Mouse (Mus musculus): Measurements from ENCODE around the gene Slc29a2. TPM values are rescaled to one million over a fixed set of nuclear protein-coding genes. Genes with fewer than 3 reads are reported as not detected.

The Slc29a2 gene
- polyA plus RNA-seq, 1 experiment from 2014 or later = 6.2 TPM

- peaks cover 33% of the 10 kb centered on the region for H3K27me3 ChIP-seq (ENCODE audit: control insufficient read depth, insufficient read depth, low read length)
- peaks cover 31% of the 10 kb centered on the region for H3K4me1 ChIP-seq (ENCODE audit: control insufficient read depth, insufficient read depth, low read length)
- peak overlapping the region; percentile 57; the same call in 1 of the 2 replicates for H3K9ac ChIP-seq (replicated peaks; ENCODE audit: low read length)
- ATAC-seq (ENCODE audit: low FRiP score, low TSS enrichment) (no peak), DNase-seq (no peak)
- peak overlapping the region; percentile 72 for H3K4me2 ChIP-seq (ENCODE audit: low read length)
- H3K36me3 ChIP-seq (ENCODE audit: control insufficient read depth, insufficient read depth, low read length) = no peaks in the 10 kb centered on the region
- no peaks in the 10 kb centered on the region for H3K9me3 ChIP-seq (ENCODE audit: control insufficient read depth, low read length)
- WGBS = 37% methylated on average over 21 of the region's 21 CpGs
- H3K27ac ChIP-seq (replicated peaks; ENCODE audit: low read depth, low read length) = no peak overlapping the region
- peak overlapping the region; percentile 33 for H3K4me3 ChIP-seq (replicated peaks; ENCODE audit: low read depth, low read length)
Observed at GRCm38 (mm10) chr19:5068570-5069234, 45.0 kb downstream of the Slc29a2 start.

GRCm38 (mm10) chr19:5069486-5069885, 45.8 kb downstream of the Slc29a2 start:
- Histone ChIP-seq H3K27me3 (ENCODE audit: control insufficient read depth, insufficient read depth, low read length) (peaks cover 33% of the 10 kb centered on the region), H3K36me3 (ENCODE audit: control insufficient read depth, insufficient read depth, low read length) (no peaks in the 10 kb centered on the region), H3K4me1 (ENCODE audit: control insufficient read depth, insufficient read depth, low read length) (peaks cover 31% of the 10 kb centered on the region), H3K27ac (replicated peaks; ENCODE audit: low read depth, low read length) (no peak overlapping the region), H3K4me3 (replicated peaks; ENCODE audit: low read depth, low read length) (no peak overlapping the region), H3K9ac (replicated peaks; ENCODE audit: low read length) (no peak overlapping the region), H3K9me3 (ENCODE audit: control insufficient read depth, low read length) (no peaks in the 10 kb centered on the region), H3K4me2 (ENCODE audit: low read length) (no peak overlapping the region)
- 85% methylated on average over 5 of the region's 5 CpGs for WGBS
- no peak for ATAC-seq (ENCODE audit: low FRiP score, low TSS enrichment)
- no peak for DNase-seq

GRCm38 (mm10) chr19:5069978-5070377, 46.3 kb downstream of the Slc29a2 start:
- WGBS = 88% methylated on average over 7 of the region's 7 CpGs
- Histone ChIP-seq H3K4me3 (replicated peaks; ENCODE audit: low read depth, low read length) (no peak overlapping the region), H3K27ac (replicated peaks; ENCODE audit: low read depth, low read length) (no peak overlapping the region), H3K4me1 (ENCODE audit: control insufficient read depth, insufficient read depth, low read length) (peaks cover 31% of the 10 kb centered on the region), H3K4me2 (ENCODE audit: low read length) (no peak overlapping the region), H3K27me3 (ENCODE audit: control insufficient read depth, insufficient read depth, low read length) (peaks cover 33% of the 10 kb centered on the region), H3K9me3 (ENCODE audit: control insufficient read depth, low read length) (no peaks in the 10 kb centered on the region), H3K9ac (replicated peaks; ENCODE audit: low read length) (no peak overlapping the region), H3K36me3 (ENCODE audit: control insufficient read depth, insufficient read depth, low read length) (no peaks in the 10 kb centered on the region)
- DNase-seq = no peak
- ATAC-seq (ENCODE audit: low FRiP score, low TSS enrichment) = no peak

- Histone ChIP-seq H3K27me3 (ENCODE audit: control insufficient read depth, insufficient read depth, low read length) (peaks cover 33% of the 10 kb centered on the region), H3K36me3 (ENCODE audit: control insufficient read depth, insufficient read depth, low read length) (no peaks in the 10 kb centered on the region), H3K4me3 (replicated peaks; ENCODE audit: low read depth, low read length) (peak overlapping the region; percentile 41), H3K27ac (replicated peaks; ENCODE audit: low read depth, low read length) (0 out of 2 replicates have a peak overlapping the region, but pooled peaks have one; percentile 26), H3K4me1 (ENCODE audit: control insufficient read depth, insufficient read depth, low read length) (peaks cover 31% of the 10 kb centered on the region), H3K9ac (replicated peaks; ENCODE audit: low read length) (peak overlapping the region; percentile 47), H3K4me2 (ENCODE audit: low read length) (peak overlapping the region; percentile 69), H3K9me3 (ENCODE audit: control insufficient read depth, low read length) (no peaks in the 10 kb centered on the region)
- ATAC-seq (ENCODE audit: low FRiP score, low TSS enrichment) (no peak), DNase-seq (no peak)
- WGBS = 9% methylated on average over 11 of the region's 11 CpGs
Observed at GRCm38 (mm10) chr19:5071077-5071476, 47.4 kb downstream of the Slc29a2 start.

- Histone ChIP-seq H3K4me2 (ENCODE audit: low read length) (peak overlapping the region; percentile 69), H3K27ac (replicated peaks; ENCODE audit: low read depth, low read length) (0 out of 2 replicates have a peak overlapping the region, but pooled peaks have one; percentile 26), H3K27me3 (ENCODE audit: control insufficient read depth, insufficient read depth, low read length) (peaks cover 33% of the 10 kb centered on the region), H3K4me1 (ENCODE audit: control insufficient read depth, insufficient read depth, low read length) (peaks cover 31% of the 10 kb centered on the region), H3K9ac (replicated peaks; ENCODE audit: low read length) (peak overlapping the region; percentile 47), H3K4me3 (replicated peaks; ENCODE audit: low read depth, low read length) (peak overlapping the region; percentile 41), H3K36me3 (ENCODE audit: control insufficient read depth, insufficient read depth, low read length) (no peaks in the 10 kb centered on the region), H3K9me3 (ENCODE audit: control insufficient read depth, low read length) (no peaks in the 10 kb centered on the region)
- DNase-seq = peak; percentile 85
- peak; percentile 86 for ATAC-seq (ENCODE audit: low FRiP score, low TSS enrichment)
- WGBS = under 1% methylated on average over 40 of the region's 40 CpGs
Observed at GRCm38 (mm10) chr19:5071545-5072369, 48.1 kb downstream of the Slc29a2 start.

GRCm38 (mm10) chr19:5072389-5073019, 48.8 kb downstream of the Slc29a2 start:
- ATAC-seq (ENCODE audit: low FRiP score, low TSS enrichment) (peak; percentile 9; the same call in 1 of the 2 replicates), DNase-seq (peak; percentile 55)
- Histone ChIP-seq H3K27ac (replicated peaks; ENCODE audit: low read depth, low read length) (no peak overlapping the region), H3K4me2 (ENCODE audit: low read length) (peak overlapping the region; percentile 69), H3K9me3 (ENCODE audit: control insufficient read depth, low read length) (no peaks in the 10 kb centered on the region), H3K36me3 (ENCODE audit: control insufficient read depth, insufficient read depth, low read length) (no peaks in the 10 kb centered on the region), H3K27me3 (ENCODE audit: control insufficient read depth, insufficient read depth, low read length) (peaks cover 26% of the 10 kb centered on the region), H3K9ac (replicated peaks; ENCODE audit: low read length) (no peak overlapping the region), H3K4me1 (ENCODE audit: control insufficient read depth, insufficient read depth, low read length) (peaks cover 29% of the 10 kb centered on the region), H3K4me3 (replicated peaks; ENCODE audit: low read depth, low read length) (peak overlapping the region; percentile 41)
- 3% methylated on average over 20 of the region's 20 CpGs for WGBS

GRCm38 (mm10) chr19:5073028-5073427, 49.4 kb downstream of the Slc29a2 start:
- H3K9me3 ChIP-seq (ENCODE audit: control insufficient read depth, low read length) = no peaks in the 10 kb centered on the region
- H3K27ac ChIP-seq (replicated peaks; ENCODE audit: low read depth, low read length) = no peak overlapping the region
- ATAC-seq (ENCODE audit: low FRiP score, low TSS enrichment) (no peak; the same call in 1 of the 2 replicates), DNase-seq (peak; percentile 87)
- peaks cover 22% of the 10 kb centered on the region for H3K27me3 ChIP-seq (ENCODE audit: control insufficient read depth, insufficient read depth, low read length)
- H3K4me1 ChIP-seq (ENCODE audit: control insufficient read depth, insufficient read depth, low read length) = peaks cover 24% of the 10 kb centered on the region
- no peak overlapping the region for H3K4me3 ChIP-seq (replicated peaks; ENCODE audit: low read depth, low read length)
- H3K4me2 ChIP-seq (ENCODE audit: low read length) = peak overlapping the region; percentile 69
- H3K9ac ChIP-seq (replicated peaks; ENCODE audit: low read length) = no peak overlapping the region
- no peaks in the 10 kb centered on the region for H3K36me3 ChIP-seq (ENCODE audit: control insufficient read depth, insufficient read depth, low read length)
- WGBS = 1% methylated on average over 15 of the region's 15 CpGs

GRCm38 (mm10) chr19:5073518-5073917, 49.9 kb downstream of the Slc29a2 start:
- ATAC-seq (ENCODE audit: low FRiP score, low TSS enrichment) = no peak
- no peak for DNase-seq
- peaks cover 20% of the 10 kb centered on the region for H3K4me1 ChIP-seq (ENCODE audit: control insufficient read depth, insufficient read depth, low read length)
- no peak overlapping the region for H3K4me3 ChIP-seq (replicated peaks; ENCODE audit: low read depth, low read length)
- H3K36me3 ChIP-seq (ENCODE audit: control insufficient read depth, insufficient read depth, low read length) = no peaks in the 10 kb centered on the region
- H3K9ac ChIP-seq (replicated peaks; ENCODE audit: low read length) = no peak overlapping the region
- peaks cover 17% of the 10 kb centered on the region for H3K27me3 ChIP-seq (ENCODE audit: control insufficient read depth, insufficient read depth, low read length)
- H3K9me3 ChIP-seq (ENCODE audit: control insufficient read depth, low read length) = no peaks in the 10 kb centered on the region
- WGBS = 47% methylated on average over 5 of the region's 5 CpGs
- no peak overlapping the region for H3K4me2 ChIP-seq (ENCODE audit: low read length)
- H3K27ac ChIP-seq (replicated peaks; ENCODE audit: low read depth, low read length) = no peak overlapping the region
